10 mouse cellular contexts compared by ENCODE assay signal in genomic region chr6:30549231-30549761, GRCm38 (mm10). TPM values are rescaled to one million over a fixed set of nuclear protein-coding genes. Genes with fewer than 3 reads are reported as not detected.
A peak's percentile ranks its signal among the peaks of the same experiment; 100 is the strongest.
DNase-seq lines count a peak whose midpoint lies in the region; ATAC-seq lines count a peak whose summit lies in the region.
"Had no signal": no experiment of that assay in that cellular context is flagged by ENCODE, and none has a peak within 500 bp of the region (broad histone marks: within the 10 kb centered on the region; RNA-seq: fewer than 3 reads in every experiment).

No protein-coding gene starts in this region.

- intact Hi-C loops in heart, postnatal 25 days (cut with DNase I) = no loop called here

- H3K9me3 ChIP-seq in heart, embryonic 10.5 days = no peaks in the 10 kb centered on the region
- no peaks in the 10 kb centered on the region for H3K9me3 ChIP-seq in heart, embryonic 16.5 days (replicated peaks; ENCODE audit: control insufficient read depth, low read length)
- H3K9me3 ChIP-seq in midbrain, embryonic 11.5 days (ENCODE audit: control insufficient read depth, low read length) = no peaks in the 10 kb centered on the region

- DNase-seq in heart, embryonic 10.5 days (ENCODE audit: low spot score) = no peak
- DNase-seq in heart, postnatal 25 days (ENCODE audit: low spot score) = no peak
- DNase-seq in embryo, embryonic 10.5 days (ENCODE audit: low spot score) = peak; percentile 91
- peak; percentile 95 for DNase-seq in midbrain, embryonic 11.5 days (ENCODE audit: low spot score, missing footprints)
- no peak for DNase-seq in layer of hippocampus, postnatal 10 days (ENCODE audit: low spot score in 2 of 2)

- H3K27me3 ChIP-seq in heart, embryonic 10.5 days (ENCODE audit: insufficient read depth, poor library complexity, severe bottlenecking) = no peaks in the 10 kb centered on the region
- no peaks in the 10 kb centered on the region for H3K27me3 ChIP-seq in heart, embryonic 16.5 days (ENCODE audit: control insufficient read depth, insufficient read depth, low read length)
- H3K27me3 ChIP-seq in midbrain, embryonic 11.5 days (ENCODE audit: control insufficient read depth, insufficient read depth, low read length) = no peaks in the 10 kb centered on the region
- H3K27me3 ChIP-seq: Patski had no signal

- 14% methylated on average over 15 of the region's 15 CpGs for WGBS in heart, embryonic 10.5 days
- 41% methylated on average over 15 of the region's 15 CpGs for WGBS in heart, embryonic 16.5 days
- 5% methylated on average over 15 of the region's 15 CpGs for WGBS in midbrain, embryonic 11.5 days

- 0 out of 2 replicates have a peak, but pooled peaks cover 3% of the 10 kb centered on the region for H3K36me3 ChIP-seq in heart, embryonic 10.5 days
- no peaks in the 10 kb centered on the region for H3K36me3 ChIP-seq in heart, embryonic 16.5 days (ENCODE audit: control insufficient read depth, insufficient read depth)
- no peaks in the 10 kb centered on the region for H3K36me3 ChIP-seq in midbrain, embryonic 11.5 days (ENCODE audit: control insufficient read depth, insufficient read depth, low read length)

- no peak for ATAC-seq in heart, embryonic 16.5 days (replicated peaks; ENCODE audit: extremely low read depth, insufficient read depth, low FRiP score)
- ATAC-seq in midbrain, embryonic 11.5 days (ENCODE audit: low FRiP score) = peak; percentile 20; the same call in 1 of the 2 replicates
- no peak for ATAC-seq in CD4-positive, CD25-positive, alpha-beta regulatory T cell, adult 4 months
- ATAC-seq in frontal cortex, adult (ENCODE audit: low TSS enrichment) = no peak
- ATAC-seq: Patski had no signal

- H3K9ac ChIP-seq in heart, embryonic 16.5 days (ENCODE audit: low read length) = peak overlapping the region; percentile 12
- peak overlapping the region; percentile 55 for H3K9ac ChIP-seq in midbrain, embryonic 11.5 days (ENCODE audit: low read length)

- H3K4me1 ChIP-seq in heart, embryonic 10.5 days = peaks cover 64% of the 10 kb centered on the region
- peaks cover 38% of the 10 kb centered on the region for H3K4me1 ChIP-seq in heart, embryonic 16.5 days (ENCODE audit: control insufficient read depth, insufficient read depth, low read length)
- H3K4me1 ChIP-seq in midbrain, embryonic 11.5 days (ENCODE audit: control insufficient read depth, insufficient read depth, low read length) = peaks cover 51% of the 10 kb centered on the region

- peak overlapping the region; percentile 88 for H3K27ac ChIP-seq in heart, embryonic 10.5 days
- peak overlapping the region; percentile 59 for H3K27ac ChIP-seq in heart, embryonic 16.5 days (ENCODE audit: low read length)
- peak overlapping the region; percentile 87 for H3K27ac ChIP-seq in midbrain, embryonic 11.5 days (ENCODE audit: low read depth, low read length)

- H3K4me2 ChIP-seq in heart, embryonic 16.5 days (ENCODE audit: low read depth, low read length) = peak overlapping the region; percentile 13; the same call in 1 of the 2 replicates
- H3K4me2 ChIP-seq in midbrain, embryonic 11.5 days = peak overlapping the region; percentile 25

- 0 out of 2 replicates have a peak overlapping the region, but pooled peaks have one; percentile 22 for H3K4me3 ChIP-seq in heart, embryonic 10.5 days
- H3K4me3 ChIP-seq in heart, embryonic 16.5 days (ENCODE audit: low read length) = no peak overlapping the region
- no peak overlapping the region for H3K4me3 ChIP-seq in midbrain, embryonic 11.5 days (ENCODE audit: low read depth, low read length)

RNA-seq across cellular contexts. Expression of gene Cpa2, which starts 7.9 kb away (rescaled TPM):
- 17.8 and 29.1 TPM in 2 replicates for polyA plus RNA-seq in heart, embryonic 10.5 days (2016; fragmentation: Nextera tagmentation; extraction: Ambion mirVana)
- not detected for total RNA-seq in heart, postnatal 25 days (2021)
- 2.5 and 2.7 TPM in 2 replicates for polyA plus RNA-seq in heart, embryonic 16.5 days (2015; fragmentation: Nextera tagmentation; extraction: Ambion mirVana)
- polyA plus RNA-seq in midbrain, embryonic 11.5 days (2014; fragmentation: Nextera tagmentation; extraction: Ambion mirVana) = 13.0 and 15.5 TPM in 2 replicates
- total RNA-seq in layer of hippocampus, postnatal 10 days (2021) = 1 to 10 TPM; 2.6 to 3.2 TPM
- 1 to 10 TPM; 1.0 to 1.2 TPM for polyA plus RNA-seq in CD4-positive, CD25-positive, alpha-beta regulatory T cell, adult 4 months (2017; shearing (Covaris generic))
- polyA plus RNA-seq: Patski had no signal

RNA-seq across cellular contexts. Expression of gene Cpa4, which starts 18.9 kb away (rescaled TPM):
- polyA plus RNA-seq in heart, embryonic 10.5 days (2016; fragmentation: Nextera tagmentation; extraction: Ambion mirVana) = 1.2 and 1.7 TPM in 2 replicates
- total RNA-seq in heart, postnatal 25 days (2021) = not detected
- polyA plus RNA-seq in heart, embryonic 16.5 days (2015; fragmentation: Nextera tagmentation; extraction: Ambion mirVana) = 1.3 and 1.7 TPM in 2 replicates
- 2.1 and 2.2 TPM in 2 replicates for polyA plus RNA-seq in midbrain, embryonic 11.5 days (2014; fragmentation: Nextera tagmentation; extraction: Ambion mirVana)
- total RNA-seq in layer of hippocampus, postnatal 10 days (2021) = not detected
- polyA plus RNA-seq in CD4-positive, CD25-positive, alpha-beta regulatory T cell, adult 4 months (2017; shearing (Covaris generic)) = not detected
- polyA plus RNA-seq: Patski; testis, adult 2 months had no signal

RNA-seq across cellular contexts. Expression of gene Ssmem1, which starts 39.6 kb away (rescaled TPM):
- polyA plus RNA-seq in heart, embryonic 10.5 days (2016; fragmentation: Nextera tagmentation; extraction: Ambion mirVana) = 0.16 TPM in 1 of 2 replicates, not detected in the other
- total RNA-seq in heart, postnatal 25 days (2021) = under 1 TPM in 1 of 2 experiments, not detected in 1; 0.25 TPM
- 0.12 TPM in 1 of 2 replicates, not detected in the other for polyA plus RNA-seq in heart, embryonic 16.5 days (2015; fragmentation: Nextera tagmentation; extraction: Ambion mirVana)
- polyA plus RNA-seq in midbrain, embryonic 11.5 days (2014; fragmentation: Nextera tagmentation; extraction: Ambion mirVana) = 0.49 and 0.68 TPM in 2 replicates
- total RNA-seq in layer of hippocampus, postnatal 10 days (2021) = 1 to 10 TPM in 1 of 2 experiments, under 1 TPM in 1; 0.83 to 1.1 TPM
- not detected for polyA plus RNA-seq in CD4-positive, CD25-positive, alpha-beta regulatory T cell, adult 4 months (2017; shearing (Covaris generic))

RNA-seq across cellular contexts. Expression of gene Tmem209, which starts 39.7 kb away (rescaled TPM):
- polyA plus RNA-seq in heart, embryonic 10.5 days (2016; fragmentation: Nextera tagmentation; extraction: Ambion mirVana) = 38.2 and 41.1 TPM in 2 replicates
- total RNA-seq in heart, postnatal 25 days (2021) = 1 to 10 TPM; 7.5 TPM
- 21.7 and 27.6 TPM in 2 replicates for polyA plus RNA-seq in heart, embryonic 16.5 days (2015; fragmentation: Nextera tagmentation; extraction: Ambion mirVana)
- polyA plus RNA-seq in midbrain, embryonic 11.5 days (2014; fragmentation: Nextera tagmentation; extraction: Ambion mirVana) = 46.0 and 58.1 TPM in 2 replicates
- 10 to 100 TPM; 16.2 to 19.4 TPM for total RNA-seq in layer of hippocampus, postnatal 10 days (2021)
- polyA plus RNA-seq in CD4-positive, CD25-positive, alpha-beta regulatory T cell, adult 4 months (2017; shearing (Covaris generic)) = 10 to 100 TPM; 59.9 to 60.8 TPM

Comparison
In these comparisons a context has a peak if more than half of its experiments do, and no peak if none do; other contexts are left out.
1. DNase-seq: peak in embryo, embryonic 10.5 days (single experiment) and midbrain, embryonic 11.5 days (single experiment); none in heart, embryonic 10.5 days (single experiment), heart, postnatal 25 days (single experiment) and layer of hippocampus, postnatal 10 days (0 of 2).
2. Peak in every context shown above with its lines, with median percentiles within 50 percentile points of each other: H3K27ac ChIP-seq.